Mouse (Mus musculus) olfactory bulb, adult 2 months (tissue): ENCODE measurements around the gene Rgl3.

Source experiments
- CTCF ChIP-seq: fragments of 200-500 bp; IDR thresholded peaks from 2 replicates; pipeline ENCODE4 v1.5.1; 2012; ENCODE audit warnings: low read depth, mild to moderate bottlenecking, low read length, moderate library complexity; ENCODE audit not compliant: insufficient read depth
- POLR2A ChIP-seq: fragments of 200-500 bp; IDR thresholded peaks from 2 replicates; pipeline ENCODE4 v1.6.1; 2012; ENCODE audit warnings: mild to moderate bottlenecking, low read depth, low read length, moderate library complexity; ENCODE audit not compliant: insufficient read depth

- no peak for TF ChIP-seq POLR2A
- no peak for TF ChIP-seq CTCF
Measured at GRCm38 (mm10) chr9:21923490-21924098, 65.7 kb downstream of the Rgl3 start.
